Mouse (Mus musculus) erythroblast, embryonic 14.5 days (primary cell): ENCODE data around the gene Tmsb10. TPM values are rescaled to one million over a fixed set of nuclear protein-coding genes. Genes with fewer than 3 reads are reported as not detected.

ENCODE experiments used
- H3K27me3 ChIP-seq: 2 replicates; pipeline ENCODE4 v1.6.1; 2012; ENCODE audit warnings: inconsistent platforms; ENCODE audit not compliant: control insufficient read depth
- H3K36me3 ChIP-seq: 2 replicates; pipeline ENCODE4 v1.6.1; 2012; ENCODE audit warnings: mild to moderate bottlenecking, inconsistent platforms; ENCODE audit not compliant: control insufficient read depth
- H3K4me1 ChIP-seq: 2 replicates; pipeline ENCODE4 v1.6.1; 2012; ENCODE audit warnings: inconsistent platforms; ENCODE audit not compliant: control insufficient read depth
- H3K4me3 ChIP-seq: replicated peaks from 2 replicates; pipeline ENCODE3; 2012; ENCODE audit warnings: moderate library complexity, mild to moderate bottlenecking, inconsistent platforms
- H3K9me3 ChIP-seq: 2 replicates; pipeline ENCODE4 v1.6.1; 2012; ENCODE audit warnings: low read length, inconsistent platforms, mixed read lengths; ENCODE audit not compliant: control insufficient read depth
- GATA1 ChIP-seq: IDR thresholded peaks from 2 replicates; pipeline ENCODE4 v1.6.1; 2012; ENCODE audit warnings: low read length, inconsistent platforms, mixed read lengths
- TAL1 ChIP-seq: IDR thresholded peaks from 3 replicates; pipeline ENCODE4 v1.6.1; 2012; ENCODE audit warnings: low read length, inconsistent platforms, mixed read lengths
- polyA plus RNA-seq: library from polyadenylated mRNA; stranded (reverse); fragments of >175 nt; gene quantifications from 2 replicates; pipeline ENCODE4 v1.2.3, GENCODE M21; 2012

Gene Tmsb10
- polyA plus RNA-seq, 1 experiment = 4.4 TPM

DNA sequence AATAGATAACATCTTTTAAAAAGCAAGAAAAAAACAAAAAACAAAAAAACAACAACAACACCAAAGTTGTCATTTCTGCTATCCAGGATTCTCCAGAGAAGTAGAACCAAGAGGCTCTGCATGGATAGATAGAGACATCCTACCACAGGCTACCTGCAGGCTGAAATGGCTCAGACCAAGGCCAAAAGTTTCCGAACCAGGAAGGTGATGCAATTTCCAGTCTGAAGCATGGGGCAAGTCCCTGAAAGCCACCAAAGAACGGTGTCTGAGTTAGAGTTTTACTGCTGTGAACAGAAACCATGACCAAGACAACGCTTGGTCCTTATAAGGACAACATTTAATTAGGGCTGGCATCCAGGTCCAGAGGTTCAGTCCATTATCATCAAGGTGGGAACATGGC, 10.2 kb downstream of the Tmsb10 start:
- no peak for TF ChIP-seq TAL1
- no peak for TF ChIP-seq GATA1
- Histone ChIP-seq H3K9me3 (peaks cover 10% of the 10 kb centered on the region), H3K36me3 (no peaks in the 10 kb centered on the region), H3K4me3 (no peak overlapping the region), H3K4me1 (no peaks in the 10 kb centered on the region), H3K27me3 (no peaks in the 10 kb centered on the region)

DNA sequence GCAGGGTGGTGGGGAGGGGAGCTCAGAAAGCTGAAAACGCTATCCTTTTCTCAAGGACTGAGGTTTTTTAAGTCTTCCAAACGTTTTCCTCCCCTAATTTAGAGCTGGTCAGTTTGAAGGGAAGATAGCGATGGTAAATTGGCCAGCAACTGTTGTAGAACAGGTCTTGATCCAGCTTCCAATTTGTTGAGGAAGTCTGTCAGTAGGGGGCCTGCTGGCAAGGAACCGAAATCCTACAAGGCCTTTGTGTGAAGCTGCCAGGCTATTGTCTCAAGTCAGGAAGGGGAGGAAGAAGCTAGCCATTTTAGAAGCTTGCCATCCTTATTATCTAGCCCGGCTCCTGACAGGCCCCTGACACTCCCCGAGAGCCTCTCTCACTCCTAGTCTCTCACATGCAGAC, 10.6 kb downstream of the Tmsb10 start:
- H3K36me3 ChIP-seq = no peaks in the 10 kb centered on the region
- H3K4me1 ChIP-seq = no peaks in the 10 kb centered on the region
- no peaks in the 10 kb centered on the region for H3K27me3 ChIP-seq
- no peak overlapping the region for H3K4me3 ChIP-seq
- TF ChIP-seq GATA1 = no peak
- H3K9me3 ChIP-seq = peaks cover 10% of the 10 kb centered on the region

DNA sequence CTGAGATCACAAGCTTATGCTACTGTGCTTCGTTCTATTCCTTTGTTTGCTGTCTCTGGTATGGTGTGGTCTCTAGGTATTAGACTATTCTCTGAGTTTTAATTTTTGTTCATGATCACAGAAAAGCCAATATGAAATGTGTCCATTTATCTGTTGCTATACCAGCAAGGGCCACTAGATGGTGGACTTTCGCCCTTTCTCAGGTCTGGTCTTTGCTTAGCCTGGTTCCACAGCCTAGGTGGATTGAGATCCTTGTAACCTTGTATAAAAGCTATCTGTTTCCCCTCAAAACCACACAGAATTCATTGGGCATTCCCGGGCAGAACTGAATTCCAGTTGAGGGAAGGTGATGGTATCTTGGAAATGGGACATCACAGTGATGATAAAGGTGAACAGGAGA, 18.1 kb downstream of the Tmsb10 start:
- no peaks in the 10 kb centered on the region for H3K4me1 ChIP-seq
- no peak overlapping the region for H3K4me3 ChIP-seq
- H3K36me3 ChIP-seq = no peaks in the 10 kb centered on the region
- no peaks in the 10 kb centered on the region for H3K27me3 ChIP-seq
- H3K9me3 ChIP-seq = no peaks in the 10 kb centered on the region
- TF ChIP-seq TAL1 = no peak
- TF ChIP-seq GATA1 = no peak

- no peak overlapping the region for H3K4me3 ChIP-seq
- H3K9me3 ChIP-seq = no peaks in the 10 kb centered on the region
- H3K4me1 ChIP-seq = no peaks in the 10 kb centered on the region
- TF ChIP-seq TAL1 (no peak), GATA1 (no peak)
- no peaks in the 10 kb centered on the region for H3K36me3 ChIP-seq
- H3K27me3 ChIP-seq = no peaks in the 10 kb centered on the region
Observed at GRCm38 (mm10) chr6:72937859-72938258, 20.7 kb downstream of the Tmsb10 start.

- H3K4me1 ChIP-seq = no peaks in the 10 kb centered on the region
- H3K9me3 ChIP-seq = no peaks in the 10 kb centered on the region
- TF ChIP-seq GATA1 (no peak), TAL1 (no peak)
- no peaks in the 10 kb centered on the region for H3K36me3 ChIP-seq
- H3K4me3 ChIP-seq = no peak overlapping the region
- H3K27me3 ChIP-seq = no peaks in the 10 kb centered on the region
Observed at GRCm38 (mm10) chr6:72937430-72937829, 21.1 kb downstream of the Tmsb10 start.

GRCm38 (mm10) chr6:72932955-72933354, 25.6 kb downstream of the Tmsb10 start:
- peaks cover 2% of the 10 kb centered on the region; the same call in 1 of the 2 replicates for H3K4me1 ChIP-seq
- no peak for TF ChIP-seq TAL1
- no peak for TF ChIP-seq GATA1
- H3K36me3 ChIP-seq = no peaks in the 10 kb centered on the region
- H3K4me3 ChIP-seq = no peak overlapping the region
- no peaks in the 10 kb centered on the region for H3K9me3 ChIP-seq
- no peaks in the 10 kb centered on the region for H3K27me3 ChIP-seq

DNA sequence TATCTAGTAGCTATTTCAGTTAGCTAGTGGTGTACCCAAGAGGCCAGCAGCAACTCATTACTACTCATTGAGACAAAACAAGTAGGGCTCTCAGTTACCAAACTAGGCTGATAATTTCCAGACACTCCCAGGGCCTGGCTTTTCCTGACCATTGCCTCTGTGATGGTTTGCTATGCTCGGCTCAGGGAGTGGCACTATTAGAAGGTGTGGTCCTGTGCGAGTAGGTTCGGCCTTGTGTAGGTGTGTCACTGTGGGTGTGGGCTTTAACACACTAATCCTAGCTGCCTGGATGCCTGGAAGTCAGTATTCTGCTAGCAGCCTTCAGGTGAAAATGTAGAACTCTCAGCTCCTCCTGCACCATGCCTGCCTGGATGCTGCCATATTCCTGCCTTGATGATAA, 27.0 kb downstream of the Tmsb10 start:
- no peaks in the 10 kb centered on the region for H3K9me3 ChIP-seq
- no peaks in the 10 kb centered on the region for H3K36me3 ChIP-seq
- no peaks in the 10 kb centered on the region for H3K27me3 ChIP-seq
- no peak for TF ChIP-seq GATA1
- no peak for TF ChIP-seq TAL1
- no peak overlapping the region for H3K4me3 ChIP-seq
- H3K4me1 ChIP-seq = peaks cover 5% of the 10 kb centered on the region

DNA sequence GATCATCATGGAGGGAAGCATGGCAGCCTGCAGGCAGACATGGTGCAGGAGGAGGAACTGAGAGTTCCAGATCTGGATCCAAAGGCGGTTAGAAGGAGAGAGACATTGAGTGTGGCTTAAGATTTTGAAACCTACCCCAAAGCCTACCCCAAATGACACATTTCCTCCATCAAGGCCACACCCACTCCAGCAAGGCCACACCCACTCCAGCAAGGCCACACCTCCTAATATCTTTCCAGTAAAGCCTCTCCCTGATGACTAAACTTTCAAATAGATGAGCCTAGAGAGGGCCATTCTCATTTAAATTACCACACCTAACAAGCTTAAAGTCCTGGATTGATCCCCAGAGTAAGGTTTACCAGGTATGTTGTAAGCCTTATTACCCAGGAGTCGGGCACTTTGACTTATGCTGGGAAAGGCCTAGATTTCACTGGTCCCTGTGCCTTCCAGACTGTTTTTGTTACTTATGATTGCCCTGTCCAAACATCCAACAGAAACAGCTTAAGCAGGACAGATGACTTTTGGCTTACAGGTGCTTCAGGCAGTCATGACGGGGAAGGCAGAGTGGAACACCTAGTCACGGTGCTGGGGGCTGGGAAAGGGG, 28.7 kb downstream of the Tmsb10 start:
- Histone ChIP-seq H3K4me1 (peaks cover 5% of the 10 kb centered on the region), H3K27me3 (no peaks in the 10 kb centered on the region), H3K4me3 (no peak overlapping the region), H3K9me3 (no peaks in the 10 kb centered on the region), H3K36me3 (no peaks in the 10 kb centered on the region)
- TF ChIP-seq GATA1 = no peak
- no peak for TF ChIP-seq TAL1

DNA sequence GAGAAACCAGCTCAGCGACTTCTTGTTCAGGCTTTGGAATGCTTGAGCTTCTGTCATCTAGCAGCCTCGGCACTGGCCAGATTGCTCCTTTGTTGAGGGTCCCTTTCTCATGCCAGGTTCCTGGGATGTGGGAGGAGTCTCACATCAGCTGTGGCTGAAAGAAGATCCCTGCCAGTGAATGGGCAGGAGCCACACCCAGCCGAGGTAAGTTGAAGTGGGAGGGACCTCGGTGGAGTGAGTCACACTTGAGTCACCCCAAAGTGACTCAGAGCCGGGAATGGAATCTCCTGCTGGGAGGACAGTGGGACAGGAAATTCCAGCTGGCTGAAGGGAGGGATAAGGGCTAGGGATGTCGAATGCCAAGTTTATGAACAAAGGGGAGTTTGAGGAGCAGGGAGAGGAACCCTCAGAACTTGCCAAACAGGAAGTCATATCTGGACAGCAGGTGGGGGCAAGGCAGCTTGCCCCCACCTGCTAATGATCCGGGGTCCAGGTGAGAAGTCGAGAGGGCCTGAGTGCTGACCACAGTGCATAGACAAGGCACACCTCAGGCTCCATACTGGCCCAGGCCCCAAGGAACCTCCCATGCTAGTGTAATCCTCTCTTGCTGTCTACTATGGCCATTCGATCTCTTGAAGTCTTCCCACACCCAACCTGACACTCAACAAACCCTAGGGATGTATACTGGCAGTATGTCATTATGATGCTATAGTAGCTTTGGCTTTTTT, 31.6 kb downstream of the Tmsb10 start:
- Histone ChIP-seq H3K36me3 (no peaks in the 10 kb centered on the region), H3K4me3 (no peak overlapping the region), H3K27me3 (no peaks in the 10 kb centered on the region), H3K9me3 (no peaks in the 10 kb centered on the region), H3K4me1 (peaks cover 5% of the 10 kb centered on the region)
- TF ChIP-seq GATA1 = no peak
- no peak for TF ChIP-seq TAL1
